Mouse (Mus musculus) 3134 (cell line): ENCODE results near the gene Gpr19.

Experiments used
- DNase-seq: peaks from one replicate; pipeline ENCODE4 v3.0.0-alpha.2; 2011; ENCODE audit warnings: low spot score; ENCODE audit not compliant: insufficient read length; ENCODE audit errors: extremely low read depth

Gene Gpr19

GRCm38 (mm10) chr6:134888563-134889017 is 9.8 kb downstream of the Gpr19 start:
- DNase-seq: no peak

GRCm38 (mm10) chr6:134887711-134888449 is 10.5 kb downstream of the Gpr19 start:
- no peak for DNase-seq

- DNase-seq: no peak
These were observed 11.4 kb downstream of the Gpr19 start for GRCm38 (mm10) chr6:134887008-134887407.

- DNase-seq: no peak
These were observed 11.9 kb downstream of the Gpr19 start for GRCm38 (mm10) chr6:134886475-134886874.

- DNase-seq: no peak
These were observed 12.9 kb downstream of the Gpr19 start for GRCm38 (mm10) chr6:134885515-134885914.

- DNase-seq: no peak
These were observed 14.7 kb downstream of the Gpr19 start for GRCm38 (mm10) chr6:134883661-134884060.

GRCm38 (mm10) chr6:134880046-134880445 is 18.3 kb downstream of the Gpr19 start:
- no peak for DNase-seq

GRCm38 (mm10) chr6:134879556-134879955 is 18.8 kb downstream of the Gpr19 start:
- DNase-seq: no peak

GRCm38 (mm10) chr6:134877892-134878291 is 20.5 kb downstream of the Gpr19 start:
- no peak for DNase-seq

- no peak for DNase-seq
These were observed 21.1 kb downstream of the Gpr19 start for GRCm38 (mm10) chr6:134877276-134877675.

GRCm38 (mm10) chr6:134876795-134877194 is 21.6 kb downstream of the Gpr19 start:
- DNase-seq: no peak

- no peak for DNase-seq
These were observed 25.4 kb downstream of the Gpr19 start for GRCm38 (mm10) chr6:134873018-134873417.

GRCm38 (mm10) chr6:134872236-134872635 is 26.1 kb downstream of the Gpr19 start:
- no peak for DNase-seq

GRCm38 (mm10) chr6:134870887-134871286 is 27.5 kb downstream of the Gpr19 start:
- DNase-seq: no peak

GRCm38 (mm10) chr6:134870209-134870742 is 28.1 kb downstream of the Gpr19 start:
- DNase-seq: no peak

GRCm38 (mm10) chr6:134867325-134867724 is 31.1 kb downstream of the Gpr19 start:
- no peak for DNase-seq

- DNase-seq: no peak
These were observed 32.3 kb downstream of the Gpr19 start for GRCm38 (mm10) chr6:134866113-134866512.

GRCm38 (mm10) chr6:134863146-134863545 is 35.2 kb downstream of the Gpr19 start:
- peak; percentile 72 for DNase-seq

- DNase-seq: no peak
These were observed 35.7 kb downstream of the Gpr19 start for GRCm38 (mm10) chr6:134862671-134863104.

- DNase-seq: no peak
These were observed 37.0 kb downstream of the Gpr19 start for GRCm38 (mm10) chr6:134861386-134861785.

GRCm38 (mm10) chr6:134860275-134860674 is 38.1 kb downstream of the Gpr19 start:
- DNase-seq: no peak

- DNase-seq: no peak
These were observed 39.4 kb downstream of the Gpr19 start for GRCm38 (mm10) chr6:134859021-134859420.
